Mouse (Mus musculus): ENCODE measurements around the gene Exoc2. TPM values are rescaled to one million over a fixed set of nuclear protein-coding genes. Genes with fewer than 3 reads are reported as not detected.

Exoc2 gene
- total RNA-seq, 2 experiments from 2014 or later: 45.1 to 46.5 TPM

GRCm38 (mm10) chr13:30976536-30977084 is 2.7 kb upstream of the Exoc2 start:
- intact Hi-C loops (cut with DNase I): no loop called here
- DNase-seq (ENCODE audit: extremely low spot score in 1 of 2, low spot score in 2 of 2): no peak

- intact Hi-C loops (cut with DNase I): no loop called here
- DNase-seq (ENCODE audit: extremely low spot score in 1 of 2, low spot score in 2 of 2): no peak
Observed at GRCm38 (mm10) chr13:30974247-30974630, 346 bp upstream of the Exoc2 start.

GRCm38 (mm10) chr13:30972102-30972501 is 1.8 kb downstream of the Exoc2 start:
- intact Hi-C loops (cut with DNase I): no loop called here
- no peak for DNase-seq (ENCODE audit: extremely low spot score in 1 of 2, low spot score in 2 of 2)

GRCm38 (mm10) chr13:30971047-30971446 is 2.8 kb downstream of the Exoc2 start:
- no peak for DNase-seq (ENCODE audit: extremely low spot score in 1 of 2, low spot score in 2 of 2)
- intact Hi-C loops (cut with DNase I): no loop called here

GRCm38 (mm10) chr13:30968311-30968710 is 5.6 kb downstream of the Exoc2 start:
- intact Hi-C loops (cut with DNase I): no loop called here
- DNase-seq (ENCODE audit: extremely low spot score in 1 of 2, low spot score in 2 of 2): no peak

GRCm38 (mm10) chr13:30966507-30966911 is 7.4 kb downstream of the Exoc2 start:
- intact Hi-C loops (cut with DNase I): no loop called here
- DNase-seq (ENCODE audit: extremely low spot score in 1 of 2, low spot score in 2 of 2): peak in 1 of 2 experiments; percentile 50

- intact Hi-C loops (cut with DNase I): no loop called here
- DNase-seq (ENCODE audit: extremely low spot score in 1 of 2, low spot score in 2 of 2): no peak
Observed at GRCm38 (mm10) chr13:30961932-30962331, 12.0 kb downstream of the Exoc2 start.

- no peak for DNase-seq (ENCODE audit: extremely low spot score in 1 of 2, low spot score in 2 of 2)
- intact Hi-C loops (cut with DNase I): no loop called here
Observed at GRCm38 (mm10) chr13:30960714-30961113, 13.2 kb downstream of the Exoc2 start.

GRCm38 (mm10) chr13:30953580-30953979 is 20.3 kb downstream of the Exoc2 start:
- intact Hi-C loops (cut with DNase I): no loop called here
- no peak for DNase-seq (ENCODE audit: extremely low spot score in 1 of 2, low spot score in 2 of 2)

GRCm38 (mm10) chr13:30952044-30952443 is 21.8 kb downstream of the Exoc2 start:
- DNase-seq (ENCODE audit: extremely low spot score in 1 of 2, low spot score in 2 of 2): no peak
- intact Hi-C loops (cut with DNase I): no loop called here

GRCm38 (mm10) chr13:30949181-30949580 is 24.7 kb downstream of the Exoc2 start:
- intact Hi-C loops (cut with DNase I): no loop called here
- DNase-seq (ENCODE audit: extremely low spot score in 1 of 2, low spot score in 2 of 2): no peak

GRCm38 (mm10) chr13:30947540-30947939 is 26.4 kb downstream of the Exoc2 start, which contains the start of gene Hus1b:
Gene Hus1b (minus strand): TSS chr13:30947759.
- intact Hi-C loops (cut with DNase I): no loop called here

GRCm38 (mm10) chr13:30947129-30947528 is 26.8 kb downstream of the Exoc2 start:
- peak in 1 of 2 experiments; percentile 26 for DNase-seq (ENCODE audit: extremely low spot score in 1 of 2, low spot score in 2 of 2)
- intact Hi-C loops (cut with DNase I): no loop called here

More at GRCm38 (mm10) chr13:30947540-30947939, 26.4 kb downstream of the Exoc2 start, which contains the start of gene Hus1b:
- DNase-seq (ENCODE audit: extremely low spot score in 1 of 2, low spot score in 2 of 2): no peak

GRCm38 (mm10) chr13:30945788-30946187 is 28.1 kb downstream of the Exoc2 start:
- DNase-seq (ENCODE audit: extremely low spot score in 1 of 2, low spot score in 2 of 2): no peak
- intact Hi-C loops (cut with DNase I): no loop called here

- no peak for DNase-seq (ENCODE audit: extremely low spot score in 1 of 2, low spot score in 2 of 2)
- intact Hi-C loops (cut with DNase I): no loop called here
Observed at GRCm38 (mm10) chr13:30932972-30933371, 40.9 kb downstream of the Exoc2 start.

- no peak for DNase-seq (ENCODE audit: extremely low spot score in 1 of 2, low spot score in 2 of 2)
- intact Hi-C loops (cut with DNase I): no loop called here
Observed at GRCm38 (mm10) chr13:30931613-30932012, 42.3 kb downstream of the Exoc2 start.

- DNase-seq (ENCODE audit: extremely low spot score in 1 of 2, low spot score in 2 of 2): no peak
- intact Hi-C loops (cut with DNase I): no loop called here
Observed at GRCm38 (mm10) chr13:30929119-30929518, 44.8 kb downstream of the Exoc2 start.

GRCm38 (mm10) chr13:30924269-30924668 is 49.6 kb downstream of the Exoc2 start:
- intact Hi-C loops (cut with DNase I): no loop called here
- DNase-seq (ENCODE audit: extremely low spot score in 1 of 2, low spot score in 2 of 2): no peak

GRCm38 (mm10) chr13:30921914-30922313 is 52.0 kb downstream of the Exoc2 start:
- intact Hi-C loops (cut with DNase I): no loop called here

GRCm38 (mm10) chr13:30913757-30914156 is 60.1 kb downstream of the Exoc2 start:
- intact Hi-C loops (cut with DNase I): no loop called here
- no peak for DNase-seq (ENCODE audit: extremely low spot score in 1 of 2, low spot score in 2 of 2)

More at GRCm38 (mm10) chr13:30921914-30922313, 52.0 kb downstream of the Exoc2 start:
- DNase-seq (ENCODE audit: extremely low spot score in 1 of 2, low spot score in 2 of 2): no peak

- peak in 1 of 2 experiments; percentile 32 for DNase-seq (ENCODE audit: extremely low spot score in 1 of 2, low spot score in 2 of 2)
- intact Hi-C loops (cut with DNase I): no loop called here
Observed at GRCm38 (mm10) chr13:30913028-30913427, 60.9 kb downstream of the Exoc2 start.
